Mouse (Mus musculus): ENCODE results near the gene Ak2.

- no peak for TF ChIP-seq POLR2A (IDR thresholded peaks at IDR 0.05; ENCODE audit: insufficient read depth, low read length)
- TF ChIP-seq CTCF (IDR thresholded peaks at IDR 0.05; ENCODE audit: low read depth, low read length) = no peak
- no peak for TF ChIP-seq EP300 (IDR thresholded peaks at IDR 0.05; ENCODE audit: insufficient read depth, low read depth, low read length)
Observed at GRCm38 (mm10) chr4:129017150-129017549, 25.4 kb downstream of the Ak2 start.
